Mouse (Mus musculus) kidney, postnatal 4 days (tissue): Measurements from ENCODE around the gene Tsc22d4.

Experiments used
- DNase-seq, 2 experiments: peaks; one replicate each; pipeline ENCODE4 v3.0.0; 2021; ENCODE audit warnings: mixed read lengths in 2 of 2

Gene Tsc22d4

DNA sequence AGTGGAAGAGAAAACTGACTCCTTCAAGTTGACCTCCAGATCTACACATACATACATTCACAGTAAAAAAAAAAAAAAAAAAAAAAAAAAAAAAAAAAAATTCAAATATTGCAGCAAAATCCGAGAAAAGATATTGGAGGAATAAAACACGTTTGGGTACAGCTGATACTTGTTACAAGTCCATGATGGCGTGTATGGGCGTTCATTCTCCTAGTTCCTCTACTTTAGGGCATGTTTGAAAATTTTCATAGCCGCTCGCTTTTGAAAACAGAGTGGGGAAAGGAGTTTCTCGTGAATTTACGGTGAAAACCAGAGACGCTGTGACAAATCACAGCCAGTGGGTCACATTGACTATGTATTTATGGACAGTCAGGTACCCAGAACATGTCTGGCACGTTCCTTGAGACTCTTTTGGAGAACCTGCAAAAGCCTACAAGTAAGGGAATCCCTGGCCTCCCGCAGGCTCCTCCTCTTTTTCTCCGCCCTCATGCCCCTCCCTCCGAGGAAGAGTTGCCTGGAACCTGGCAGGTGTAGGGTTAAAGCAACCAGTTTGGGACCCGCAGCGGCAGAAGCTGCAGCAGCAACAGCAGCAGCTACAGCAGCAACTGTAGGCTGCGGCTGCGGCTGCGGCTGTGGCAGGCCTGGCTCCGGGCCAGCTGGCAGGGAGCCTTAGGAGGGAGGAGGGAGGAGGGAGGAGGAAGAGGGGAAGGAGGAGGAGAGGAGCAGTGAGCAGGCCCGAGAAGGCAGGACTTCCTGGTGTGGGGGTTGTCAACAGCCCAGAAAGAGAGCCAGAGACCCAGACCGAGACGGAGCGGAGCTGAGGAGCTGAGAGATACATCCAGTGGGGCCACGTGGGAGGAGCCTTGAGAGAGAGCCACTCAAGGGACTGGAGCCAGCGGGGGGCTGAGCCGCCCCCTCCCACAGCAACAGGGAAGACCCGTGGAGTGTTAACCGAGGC, at the start of gene Tsc22d4:
Gene Tsc22d4 (plus strand): TSS at position 517 of the 958 bp plus-strand sequence.
- peak; percentile 95 for DNase-seq

GRCm38 (mm10) chr5:137695930-137696329, 49.6 kb upstream of the Tsc22d4 start:
- no peak for DNase-seq

- DNase-seq, result no peak
Measured at GRCm38 (mm10) chr5:137699080-137699479, 46.5 kb upstream of the Tsc22d4 start.

DNA sequence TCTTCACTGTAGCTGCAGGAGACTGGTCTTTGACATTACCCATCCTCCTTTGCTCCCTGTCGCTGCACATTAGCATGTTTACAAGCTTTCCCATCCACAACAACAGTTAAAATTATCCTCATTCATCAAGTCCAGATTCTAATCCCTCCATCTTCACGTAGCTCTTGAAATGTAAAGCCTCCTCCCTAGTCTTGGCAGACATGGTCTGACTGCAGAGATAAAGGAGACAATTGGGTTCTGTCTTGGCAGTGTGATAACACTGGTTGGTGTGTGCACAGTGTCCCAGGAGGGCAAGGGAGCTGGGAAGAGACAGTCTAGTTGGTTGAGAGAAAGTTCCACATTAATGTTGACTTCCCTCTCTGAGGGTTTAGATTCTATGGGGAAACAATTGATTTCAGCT, 45.7 kb upstream of the Tsc22d4 start:
- no peak for DNase-seq

DNA sequence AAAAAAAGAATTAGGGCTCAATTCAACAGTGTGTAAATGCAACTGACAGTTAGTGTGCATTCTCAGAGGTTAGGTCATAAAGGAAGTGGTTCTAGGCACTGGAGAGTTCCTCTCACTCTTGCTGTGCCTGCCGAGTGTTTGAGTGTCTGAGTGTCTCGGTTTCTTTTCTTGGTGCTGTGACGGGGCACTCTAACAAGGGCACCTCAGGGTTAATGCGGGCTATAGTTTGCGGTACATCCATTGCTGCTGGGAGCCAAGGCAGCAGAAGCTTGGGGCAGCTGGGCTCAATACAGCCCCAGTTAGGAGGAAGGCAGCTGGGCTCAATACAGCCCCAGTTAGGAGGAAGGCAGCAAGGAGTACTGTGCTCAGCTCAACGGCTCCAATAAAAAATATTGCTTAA, 40.3 kb upstream of the Tsc22d4 start:
- no peak for DNase-seq

- peak; percentile 80 to 86 for DNase-seq
Measured at GRCm38 (mm10) chr5:137706913-137707633, 38.5 kb upstream of the Tsc22d4 start.

DNA sequence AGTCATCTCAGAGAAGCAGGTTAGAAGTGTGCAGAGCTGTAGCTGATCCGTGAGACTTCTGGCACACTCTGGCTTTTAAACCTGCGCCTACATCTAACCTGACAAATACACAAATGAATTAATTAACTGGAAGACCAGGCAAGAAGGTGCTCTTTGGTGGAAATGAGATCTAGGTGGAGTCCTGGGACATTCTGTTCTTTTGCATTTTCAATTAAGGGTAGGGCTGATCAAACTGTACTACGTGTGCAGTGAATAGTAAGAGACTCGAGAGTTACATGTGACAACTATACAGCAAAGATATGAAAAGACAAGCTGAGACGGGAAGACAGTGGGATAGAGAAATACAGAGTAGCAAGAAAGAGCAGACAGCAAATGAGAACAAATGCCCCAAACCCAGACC, 32.1 kb upstream of the Tsc22d4 start:
- no peak for DNase-seq

DNA sequence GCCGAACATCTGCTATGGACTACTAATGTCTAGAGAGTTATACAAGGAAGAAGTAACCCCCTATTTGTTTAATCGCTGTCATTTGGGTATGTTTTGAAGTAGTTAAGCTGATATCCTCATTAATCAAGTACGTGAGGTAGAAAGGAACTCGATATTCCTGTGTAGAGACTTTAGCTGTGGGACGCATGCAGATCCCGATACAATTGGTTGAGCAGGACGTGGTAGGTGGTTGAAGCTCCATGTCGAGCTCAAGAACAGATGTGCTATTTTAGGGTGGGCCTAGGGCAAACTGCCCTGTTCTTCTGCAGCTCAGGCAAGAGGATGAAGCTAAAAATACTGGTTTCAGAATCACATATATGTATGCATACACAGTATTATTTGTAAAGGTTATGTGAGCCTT, 29.8 kb upstream of the Tsc22d4 start:
- no peak for DNase-seq

DNA sequence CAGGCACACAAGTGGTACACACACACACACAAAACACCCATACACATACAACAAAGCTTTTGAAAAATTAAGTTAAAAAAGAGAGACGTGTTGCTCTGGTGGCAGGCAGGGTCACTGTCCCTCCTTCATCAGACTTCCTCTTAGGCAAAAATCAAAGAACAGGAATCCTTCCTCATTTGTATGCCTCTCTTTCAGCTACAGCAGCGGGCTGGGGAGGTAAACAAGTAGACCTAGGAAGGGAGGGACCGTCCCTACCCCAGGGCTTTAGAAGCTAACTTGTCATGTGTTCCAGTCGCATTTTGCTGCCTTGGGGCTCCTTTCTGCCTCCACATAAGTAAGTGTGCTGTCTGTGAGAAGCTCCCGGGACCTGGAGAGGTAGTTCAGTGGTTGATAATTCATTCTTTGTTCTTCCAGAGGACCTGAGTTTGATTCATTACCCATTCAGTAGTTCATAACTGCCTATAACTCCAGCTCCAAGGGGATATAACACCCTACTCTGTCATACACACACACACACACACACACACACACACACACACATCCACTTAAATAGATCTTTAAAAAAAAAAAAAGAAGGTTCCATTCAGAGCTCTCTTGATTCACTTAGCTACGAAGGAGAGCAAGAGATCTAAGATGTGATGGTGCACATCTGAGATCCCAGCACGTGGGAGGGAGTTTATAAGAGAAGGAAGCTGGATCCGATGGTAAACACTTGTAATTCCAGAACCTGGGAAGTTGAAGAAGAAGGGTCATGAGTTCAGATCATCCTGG, 27.3 kb upstream of the Tsc22d4 start:
- DNase-seq, result no peak

DNA sequence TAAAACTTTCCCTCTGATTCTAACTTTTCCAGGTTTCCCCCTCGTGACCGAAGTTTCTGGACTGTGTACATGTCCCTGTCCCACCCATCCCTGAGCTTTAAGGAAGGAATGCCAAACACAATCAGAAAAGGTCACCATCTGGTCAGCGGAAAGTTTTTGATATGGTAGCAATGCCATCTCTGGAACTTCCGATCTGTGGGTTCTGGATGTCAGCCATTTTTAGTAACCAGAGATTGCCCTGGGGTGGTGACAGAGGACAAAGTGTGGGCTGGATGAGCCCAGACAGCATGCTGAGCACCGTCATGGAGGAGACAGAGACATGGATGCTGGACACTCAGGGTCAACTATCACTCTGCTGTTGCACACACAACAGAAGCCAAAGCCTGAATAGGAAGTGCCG, 26.4 kb upstream of the Tsc22d4 start:
- no peak for DNase-seq

GRCm38 (mm10) chr5:137720558-137721164, 24.9 kb upstream of the Tsc22d4 start:
- DNase-seq, result peak; percentile 61 to 74

GRCm38 (mm10) chr5:137723840-137724239, 21.7 kb upstream of the Tsc22d4 start:
- no peak for DNase-seq

DNA sequence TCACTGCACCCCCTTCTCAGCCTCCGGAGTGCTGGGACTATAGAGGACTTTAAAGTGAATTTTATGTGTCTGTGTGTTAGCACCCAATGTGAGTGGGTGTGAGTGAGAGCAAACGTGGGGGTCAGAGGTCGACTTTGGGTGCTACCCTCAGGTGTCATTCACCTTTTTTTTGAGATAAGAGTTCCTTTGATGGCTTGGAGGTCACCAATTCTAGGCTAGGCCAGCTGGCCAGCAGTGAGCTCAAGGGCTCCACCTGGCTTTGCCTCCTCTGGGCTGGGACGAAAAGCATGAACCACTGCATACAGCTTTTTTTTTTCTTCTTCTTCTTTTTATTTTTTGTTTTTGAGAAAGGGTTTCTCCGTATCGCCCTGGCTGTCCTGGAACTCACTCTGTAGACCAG, 18.8 kb upstream of the Tsc22d4 start:
- DNase-seq, result no peak

DNA sequence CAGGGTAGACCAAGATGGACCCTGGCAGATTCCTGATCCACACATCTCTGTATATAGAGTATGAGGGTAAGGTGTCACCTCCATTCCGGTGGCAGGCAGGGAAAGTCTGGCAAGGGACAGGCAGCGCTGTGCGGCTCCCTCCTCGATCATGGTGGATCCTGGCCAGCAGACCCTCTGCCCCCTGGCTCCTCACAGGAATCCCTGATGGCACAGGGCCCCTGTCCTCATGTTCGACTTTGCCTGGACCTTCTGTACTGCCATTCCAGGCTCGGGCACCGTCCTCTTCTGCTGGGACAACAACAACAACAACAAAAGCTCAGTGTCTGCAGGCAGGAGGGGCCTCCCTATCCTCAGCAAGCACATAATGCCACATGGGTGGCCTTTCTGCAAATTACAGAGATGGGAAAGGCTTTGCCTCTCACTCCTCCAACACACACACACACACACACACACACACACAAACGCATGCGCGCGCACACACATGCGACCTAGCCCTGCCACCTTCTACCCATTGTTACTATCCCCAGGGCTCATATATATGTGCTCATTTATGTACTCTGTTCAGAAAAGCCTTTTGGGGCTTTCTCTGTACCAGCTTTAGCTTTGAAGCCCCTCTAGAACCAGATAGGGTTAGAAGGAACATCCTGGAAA, 11.8 kb upstream of the Tsc22d4 start:
- no peak for DNase-seq

DNA sequence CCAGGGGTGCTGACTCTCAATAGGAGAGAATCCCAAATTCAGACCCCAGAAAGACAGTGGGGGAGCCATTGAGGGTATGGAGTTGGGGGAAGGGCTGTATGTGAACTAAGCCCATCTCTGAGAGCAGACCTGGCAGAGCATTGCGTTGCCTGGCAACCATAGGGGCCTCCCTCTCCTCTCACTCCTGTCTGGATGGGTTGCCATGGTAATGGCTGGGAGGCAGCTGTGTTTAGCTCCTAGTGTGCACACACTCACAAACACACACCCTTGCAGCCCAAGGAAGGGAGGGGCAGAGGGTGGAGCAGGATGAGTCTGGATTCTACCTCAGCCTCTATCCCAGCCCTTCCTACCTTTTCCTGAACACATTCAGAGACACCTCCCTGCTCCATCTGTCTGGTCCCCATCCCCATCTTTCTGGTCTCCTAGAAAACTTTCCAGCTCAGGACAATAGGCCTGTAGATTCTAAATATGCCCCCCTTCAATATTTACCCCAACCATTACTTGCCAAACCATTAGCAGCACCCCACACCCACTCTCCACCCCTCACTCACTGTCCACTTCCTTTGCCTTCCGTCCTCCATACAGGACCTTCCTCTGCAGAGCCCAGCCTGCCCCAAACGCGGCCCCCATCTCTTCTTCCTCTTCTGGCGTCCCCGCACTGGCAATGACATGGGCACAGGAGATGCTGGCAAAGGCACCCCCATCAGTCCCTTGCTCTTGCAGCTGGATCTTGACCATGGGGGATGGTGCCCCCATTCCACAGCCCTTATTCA, 11.1 kb upstream of the Tsc22d4 start:
- no peak for DNase-seq

- DNase-seq, result peak; percentile 43 to 57
Measured at GRCm38 (mm10) chr5:137737400-137737940, 8.1 kb upstream of the Tsc22d4 start.

DNA sequence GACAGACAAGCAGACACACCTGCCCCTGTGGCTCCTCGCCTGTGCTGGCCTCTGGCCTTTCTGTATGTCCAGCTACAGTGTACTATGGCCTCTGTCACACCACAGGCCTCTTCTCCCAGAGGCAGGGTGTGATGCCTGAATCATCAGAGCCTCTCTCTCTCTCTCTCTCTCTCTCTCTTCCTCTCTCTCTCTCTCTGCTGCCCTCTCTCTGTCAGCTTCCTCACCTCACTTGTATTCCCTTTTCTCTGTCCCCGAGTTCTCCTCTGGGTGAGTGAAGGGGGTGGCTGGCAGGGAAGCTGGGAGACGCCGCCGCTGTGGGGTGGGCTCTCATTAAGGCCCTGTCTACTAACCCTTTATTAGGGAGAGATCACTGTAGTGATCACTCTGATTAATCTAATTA, 7.0 kb upstream of the Tsc22d4 start:
- no peak for DNase-seq

- no peak for DNase-seq
Measured at GRCm38 (mm10) chr5:137739471-137739870, 6.1 kb upstream of the Tsc22d4 start.

- no peak for DNase-seq
Measured at GRCm38 (mm10) chr5:137740506-137740905, 5.0 kb upstream of the Tsc22d4 start.

DNA sequence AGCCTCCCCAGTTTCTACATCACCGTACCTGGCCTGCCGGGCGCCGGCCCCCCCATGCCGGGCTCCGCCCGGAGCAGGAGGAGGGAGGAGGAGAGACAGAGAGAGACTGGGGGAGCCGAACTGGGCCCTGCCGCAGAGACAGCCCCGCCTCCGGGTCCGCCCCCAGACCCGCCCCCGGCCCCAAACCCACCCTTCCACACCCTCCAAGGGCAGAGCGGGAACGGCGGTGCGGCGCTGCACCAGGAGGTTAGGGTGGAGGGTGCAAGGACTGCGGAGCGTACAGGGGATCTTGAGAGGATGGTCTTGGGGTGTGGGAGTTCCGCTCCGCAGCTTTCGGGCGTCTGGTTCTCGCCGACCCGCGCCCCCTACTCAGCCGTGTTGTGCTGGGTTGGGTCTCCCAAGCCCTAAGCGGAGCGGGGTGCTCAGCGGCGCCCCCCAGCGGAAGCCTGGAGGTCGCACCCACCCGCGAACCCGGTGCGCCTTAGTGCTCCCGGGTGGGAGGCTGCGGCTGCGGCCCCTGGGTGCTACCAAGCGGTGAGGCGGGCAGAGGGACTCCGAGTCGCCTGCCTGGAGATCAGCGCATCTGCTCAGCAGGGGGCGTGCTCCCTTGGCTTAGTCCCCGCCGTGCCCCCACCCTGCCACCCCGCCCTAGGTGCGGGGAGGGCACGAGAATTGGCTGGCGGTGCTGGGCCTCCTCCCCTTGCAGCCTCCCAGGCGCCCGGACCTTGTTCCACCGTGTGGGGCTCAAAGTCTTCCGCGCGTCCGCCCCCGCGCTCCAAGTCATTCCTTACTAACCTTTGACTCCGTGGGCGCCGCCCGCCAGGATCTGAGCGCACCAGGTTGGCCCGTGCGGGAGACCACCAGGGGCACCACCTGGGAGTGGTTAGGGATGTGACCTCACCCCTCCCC, 4.3 kb upstream of the Tsc22d4 start, which contains the start of gene Nyap1:
Gene Nyap1 (minus strand): TSS at position 585 of the 909 bp plus-strand sequence.
- DNase-seq, result peak; percentile 83 to 91
